Mouse (Mus musculus): Measurements from ENCODE around the gene Stat1.
A peak's percentile ranks its signal among the peaks of the same experiment; 100 is the strongest.

Gene Stat1

GRCm38 (mm10) chr1:52170057-52170456, 50.8 kb downstream of the Stat1 start:
- DNase-seq = peak in 1 of 2 experiments; percentile 26

GRCm38 (mm10) chr1:52170747-52171146, 51.5 kb downstream of the Stat1 start:
- no peak for DNase-seq

DNA sequence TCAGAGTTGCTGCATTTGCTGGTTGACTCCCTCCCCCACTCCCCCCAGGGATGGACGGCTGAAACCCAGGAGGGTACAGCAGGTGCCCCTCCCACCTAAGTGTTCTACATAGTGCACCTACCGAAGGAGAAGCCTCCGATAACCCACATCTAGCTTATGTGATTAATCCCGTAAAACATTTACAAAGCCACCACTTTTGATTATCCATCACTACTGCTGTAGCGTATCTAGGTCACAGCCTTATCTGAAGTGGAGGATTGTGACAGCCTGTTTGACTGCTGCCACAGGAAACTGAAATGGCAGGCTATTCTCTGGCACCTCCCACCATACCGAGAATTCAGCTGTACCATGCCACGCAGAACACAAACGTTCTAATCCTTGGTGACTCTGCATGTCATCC, 52.0 kb downstream of the Stat1 start:
- DNase-seq = no peak

- DNase-seq = no peak
These were observed 56.1 kb downstream of the Stat1 start for GRCm38 (mm10) chr1:52175321-52175720.

DNA sequence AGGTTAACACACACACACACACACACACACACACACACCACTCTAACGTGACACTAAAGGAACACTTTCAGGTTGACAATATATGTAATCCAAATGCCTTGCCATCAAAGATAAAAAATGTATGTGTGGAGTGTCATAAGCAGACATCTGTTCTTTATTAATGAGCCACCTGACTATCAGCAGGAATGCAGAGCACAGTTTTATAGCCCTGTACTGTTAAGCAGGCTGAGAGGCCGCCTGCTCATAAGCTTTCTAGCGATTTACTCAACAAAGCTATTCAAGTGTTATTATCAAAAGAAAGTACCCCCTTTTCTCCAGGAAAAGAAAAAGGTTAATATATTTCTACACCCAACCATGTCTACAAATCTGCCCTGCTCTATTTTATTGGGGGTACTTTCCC, 56.7 kb downstream of the Stat1 start:
- DNase-seq = no peak

DNA sequence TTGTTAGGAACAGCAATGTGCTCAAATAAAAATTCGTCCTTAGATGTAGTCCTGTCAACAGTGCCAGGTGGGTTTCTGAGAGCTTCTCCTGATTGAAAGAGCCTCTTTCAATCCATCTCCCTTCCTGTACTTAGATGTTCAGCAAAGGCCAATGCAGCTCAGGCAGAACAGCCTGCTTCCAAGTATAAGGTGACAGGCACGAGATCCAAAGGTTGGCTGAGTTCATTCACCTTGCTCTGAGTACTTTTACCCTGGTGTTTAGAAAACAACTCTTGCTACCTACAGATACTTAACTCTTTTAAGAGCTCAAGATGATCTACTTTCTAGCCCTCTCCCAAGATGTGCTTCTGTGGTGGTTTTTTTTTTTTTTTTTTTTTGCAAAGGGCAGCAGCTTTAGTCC, 57.8 kb downstream of the Stat1 start:
- no peak for DNase-seq

DNA sequence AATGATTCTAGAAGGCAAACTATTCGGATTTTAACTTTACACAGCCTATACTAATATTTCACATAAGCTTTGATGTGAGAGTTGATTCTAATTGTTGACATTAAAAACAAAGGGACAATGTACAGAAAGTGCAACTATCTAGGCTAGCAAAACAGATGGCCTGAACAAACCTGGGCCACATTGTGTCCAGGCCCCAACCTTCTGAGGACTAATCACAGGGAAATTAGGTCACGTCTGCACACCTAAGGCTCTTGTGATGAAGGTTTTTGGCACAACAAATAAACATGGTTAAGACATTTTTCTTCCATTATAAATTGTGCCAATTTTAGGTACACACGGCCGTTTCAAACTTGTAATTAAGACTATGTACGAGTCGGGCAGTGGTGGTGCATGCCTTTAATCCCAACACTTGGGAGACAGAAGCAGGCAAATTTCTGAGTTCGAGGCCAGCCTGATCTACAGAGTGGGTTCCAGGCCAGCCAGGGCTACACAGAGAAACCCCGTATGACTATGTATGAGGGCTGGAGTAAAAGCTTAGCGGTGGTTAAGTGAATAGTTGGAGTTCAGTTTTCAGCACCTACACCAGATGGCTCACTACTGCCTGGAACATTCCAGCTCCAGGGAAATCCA, 60.8 kb downstream of the Stat1 start:
- DNase-seq = no peak

DNA sequence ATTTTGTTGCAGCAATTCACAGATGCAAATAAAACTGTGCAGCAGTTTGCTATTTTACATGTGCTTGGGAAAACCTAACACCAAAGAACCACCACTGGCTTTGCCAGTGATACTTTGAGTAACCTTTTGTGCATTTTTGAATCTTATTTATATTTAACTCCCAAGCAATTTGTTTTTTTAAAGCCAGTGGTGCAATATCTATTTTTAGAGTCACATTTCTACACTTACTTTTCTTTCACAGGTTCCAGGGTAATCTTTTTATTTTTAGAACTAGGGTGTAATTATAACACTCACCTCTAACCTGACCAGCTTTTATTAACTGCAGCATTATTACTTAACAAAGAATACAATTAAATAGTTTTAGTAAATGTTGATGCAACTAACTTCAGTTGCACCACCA, 62.8 kb downstream of the Stat1 start:
- no peak for DNase-seq

GRCm38 (mm10) chr1:52182992-52183391, 63.8 kb downstream of the Stat1 start:
- DNase-seq = no peak
